Mouse (Mus musculus) retina, postnatal 1 day (tissue): ENCODE data around the gene Polr2i.

Source experiments
- DNase-seq: peaks from one replicate; pipeline ENCODE4 v3.0.0-alpha.2; 2012

Gene Polr2i

GRCm38 (mm10) chr7:30266780-30267179, 35.0 kb downstream of the Polr2i start:
- no peak for DNase-seq

- no peak for DNase-seq
Observed at GRCm38 (mm10) chr7:30269641-30270040, 37.9 kb downstream of the Polr2i start.

- DNase-seq, result no peak
Observed at GRCm38 (mm10) chr7:30274383-30274782, 42.6 kb downstream of the Polr2i start.

- DNase-seq, result no peak
Observed at GRCm38 (mm10) chr7:30278911-30279310, 47.2 kb downstream of the Polr2i start.

- DNase-seq, result no peak
Observed at GRCm38 (mm10) chr7:30279536-30279935, 47.8 kb downstream of the Polr2i start.

- peak; percentile 97 for DNase-seq
Observed at GRCm38 (mm10) chr7:30279951-30280669, 48.4 kb downstream of the Polr2i start, which contains the start of the genes Thap8 and Wdr62. Gene Thap8 (plus strand): TSS chr7:30280094. Gene Wdr62 (minus strand): TSS chr7:30280419.

GRCm38 (mm10) chr7:30280670-30281138, 49.0 kb downstream of the Polr2i start:
- DNase-seq, result peak; percentile 95

GRCm38 (mm10) chr7:30281522-30281921, 49.8 kb downstream of the Polr2i start:
- DNase-seq, result no peak

- DNase-seq, result no peak
Observed at GRCm38 (mm10) chr7:30282740-30283139, 51.0 kb downstream of the Polr2i start.
